Comparison of ENCODE assay signal across 8 mouse cellular contexts in genomic region chr2:153240701-153241235, GRCm38 (mm10). TPM values are rescaled to one million over a fixed set of nuclear protein-coding genes. Genes with fewer than 3 reads are reported as not detected.
DNase-seq lines count a peak whose midpoint lies in the region; ATAC-seq and TF ChIP-seq lines count a peak whose summit lies in the region.

No protein-coding gene starts in this region.

- H3K9ac ChIP-seq in forebrain, embryonic 12.5 days: peak overlapping the region; percentile 98
- H3K9ac ChIP-seq in kidney, embryonic 15.5 days: peak overlapping the region; percentile 100

- peak overlapping the region; percentile 99 for H3K4me3 ChIP-seq in gastrocnemius, adult 2 months
- H3K4me3 ChIP-seq in forebrain, embryonic 12.5 days (replicated peaks): peak overlapping the region; percentile 84
- H3K4me3 ChIP-seq in kidney, embryonic 15.5 days (replicated peaks): peak overlapping the region; percentile 99

- H3K4me2 ChIP-seq in forebrain, embryonic 12.5 days: peak overlapping the region; percentile 90
- H3K4me2 ChIP-seq in kidney, embryonic 15.5 days: peak overlapping the region; percentile 80

- WGBS in forebrain, embryonic 12.5 days: under 1% methylated on average over 33 of the region's 33 CpGs
- under 1% methylated on average over 22 of the region's 33 CpGs for WGBS in kidney, embryonic 15.5 days

- H3K36me3 ChIP-seq in forebrain, embryonic 12.5 days (replicated peaks): peaks cover 27% of the 10 kb centered on the region
- H3K36me3 ChIP-seq in kidney, embryonic 15.5 days: peaks cover 32% of the 10 kb centered on the region

- peak; percentile 42 for ATAC-seq in forebrain, embryonic 12.5 days (ENCODE audit: low FRiP score)
- peak; percentile 74 for ATAC-seq in kidney, embryonic 15.5 days (replicated peaks; ENCODE audit: low FRiP score)
- ATAC-seq in megakaryocyte progenitor cell, adult 5-6 weeks (replicated peaks; ENCODE audit: poor library complexity): peak; percentile 56

- no peak for TF ChIP-seq CTCF in gastrocnemius, adult 2 months (IDR thresholded peaks at IDR 0.05)

- peak overlapping the region; percentile 93 for H3K27ac ChIP-seq in gastrocnemius, adult 2 months
- H3K27ac ChIP-seq in forebrain, embryonic 12.5 days: peak overlapping the region; percentile 88
- H3K27ac ChIP-seq in kidney, embryonic 15.5 days: peak overlapping the region; percentile 95

- H3K9me3 ChIP-seq in forebrain, embryonic 12.5 days: no peaks in the 10 kb centered on the region
- H3K9me3 ChIP-seq in kidney, embryonic 15.5 days (replicated peaks): no peaks in the 10 kb centered on the region

- H3K27me3 ChIP-seq in forebrain, embryonic 12.5 days: no peaks in the 10 kb centered on the region
- no peaks in the 10 kb centered on the region for H3K27me3 ChIP-seq in kidney, embryonic 15.5 days

- peaks cover 42% of the 10 kb centered on the region for H3K4me1 ChIP-seq in forebrain, embryonic 12.5 days
- peaks cover 50% of the 10 kb centered on the region for H3K4me1 ChIP-seq in kidney, embryonic 15.5 days

- intact Hi-C loops in gastrocnemius, adult 2 months (cut with DNase I): loop anchor here (5.0 kb wide), 3 partner anchors 52 to 107 kb away; partner anchors contain the start of genes Asxl1, Kif3b and Tm9sf4

- no peak for DNase-seq in gastrocnemius, adult 2 months
- DNase-seq in gastrocnemius, adult 8-10 months (ENCODE audit: low spot score in 2 of 2): no peak
- DNase-seq in R1 (ENCODE audit: low read depth, low spot score): peak; percentile 40
- peak; percentile 59 for DNase-seq in testis, postnatal 10 days (ENCODE audit: low spot score)
- no peak for DNase-seq in left cerebral cortex, adult 9 months (ENCODE audit: low spot score in 2 of 2)

RNA-seq across cellular contexts. Expression of gene Plagl2, which starts 0.5 kb away (rescaled TPM):
- total RNA-seq in gastrocnemius, adult 2 months (2021): 1 to 10 TPM; 2.5 to 2.8 TPM
- 1 to 10 TPM; 2.3 to 3.4 (median 3.0) TPM for total RNA-seq in gastrocnemius, adult 8-10 months (2022)
- 21.4 and 28.7 TPM in 2 replicates for polyA plus RNA-seq in forebrain, embryonic 12.5 days (2016; fragmentation: Nextera tagmentation; extraction: Ambion mirVana)
- 15.4 and 16.0 TPM in 2 replicates for polyA plus RNA-seq in kidney, embryonic 15.5 days (2015; fragmentation: Nextera tagmentation; extraction: Ambion mirVana)
- total RNA-seq in megakaryocyte progenitor cell, adult 5-6 weeks (2015): 42.3 and 45.4 TPM in 2 replicates
- 5.6 TPM in 2 replicates for total RNA-seq in megakaryocyte progenitor cell, adult 5-6 weeks (2017)

RNA-seq across cellular contexts. Expression of gene Pofut1, which starts 0.6 kb away (rescaled TPM):
- total RNA-seq in gastrocnemius, adult 2 months (2021): 10 to 100 TPM in 1 of 2 experiments, 1 to 10 TPM in 1; 7.6 to 13.2 TPM
- total RNA-seq in gastrocnemius, adult 8-10 months (2022): 10 to 100 TPM in 3 of 4 experiments, 1 to 10 TPM in 1; 9.2 to 12.3 (median 10.9) TPM
- polyA plus RNA-seq in forebrain, embryonic 12.5 days (2016; fragmentation: Nextera tagmentation; extraction: Ambion mirVana): 6.5 and 7.6 TPM in 2 replicates
- 6.4 and 7.0 TPM in 2 replicates for polyA plus RNA-seq in kidney, embryonic 15.5 days (2015; fragmentation: Nextera tagmentation; extraction: Ambion mirVana)
- 14.0 and 14.9 TPM in 2 replicates for total RNA-seq in megakaryocyte progenitor cell, adult 5-6 weeks (2015)
- total RNA-seq in megakaryocyte progenitor cell, adult 5-6 weeks (2017): 16.7 and 22.1 TPM in 2 replicates

RNA-seq across cellular contexts. Expression of gene Tspyl3, which starts 15.5 kb away (rescaled TPM):
- under 1 TPM; 0.38 to 0.59 TPM for total RNA-seq in gastrocnemius, adult 2 months (2021)
- under 1 TPM; 0.22 to 0.48 (median 0.37) TPM for total RNA-seq in gastrocnemius, adult 8-10 months (2022)
- polyA plus RNA-seq in forebrain, embryonic 12.5 days (2016; fragmentation: Nextera tagmentation; extraction: Ambion mirVana): 9.5 TPM in 2 replicates
- 10.3 and 12.2 TPM in 2 replicates for polyA plus RNA-seq in kidney, embryonic 15.5 days (2015; fragmentation: Nextera tagmentation; extraction: Ambion mirVana)
- 8.0 and 10.8 TPM in 2 replicates for total RNA-seq in megakaryocyte progenitor cell, adult 5-6 weeks (2015)
- total RNA-seq in megakaryocyte progenitor cell, adult 5-6 weeks (2017): 7.0 and 8.9 TPM in 2 replicates

RNA-seq across cellular contexts. Expression of gene Kif3b, which starts 50.4 kb away (rescaled TPM):
- 1 to 10 TPM; 3.6 to 4.3 TPM for total RNA-seq in gastrocnemius, adult 2 months (2021)
- 1 to 10 TPM; 3.0 to 3.7 (median 3.4) TPM for total RNA-seq in gastrocnemius, adult 8-10 months (2022)
- polyA plus RNA-seq in forebrain, embryonic 12.5 days (2016; fragmentation: Nextera tagmentation; extraction: Ambion mirVana): 11.4 and 11.9 TPM in 2 replicates
- 8.1 and 9.0 TPM in 2 replicates for polyA plus RNA-seq in kidney, embryonic 15.5 days (2015; fragmentation: Nextera tagmentation; extraction: Ambion mirVana)
- total RNA-seq in megakaryocyte progenitor cell, adult 5-6 weeks (2015): 3.6 and 5.5 TPM in 2 replicates
- total RNA-seq in megakaryocyte progenitor cell, adult 5-6 weeks (2017): 9.9 and 11.3 TPM in 2 replicates

Comparison
In these comparisons a context has a peak if more than half of its experiments do, and no peak if none do; other contexts are left out.
1. DNase-seq: peak in R1 (single experiment) and testis, postnatal 10 days (single experiment); none in gastrocnemius, adult 2 months (single experiment), gastrocnemius, adult 8-10 months (0 of 2) and left cerebral cortex, adult 9 months (0 of 2).
2. RNA of gene Tspyl3, which starts 15.5 kb away (total RNA-seq): 7.0 to 10.8 TPM in megakaryocyte progenitor cell, adult 5-6 weeks; 0.38 to 0.59 TPM in gastrocnemius, adult 2 months and 0.22 to 0.48 TPM in gastrocnemius, adult 8-10 months; every median in the first group is over 4 times any median in the second.
3. Peak in every context shown above with its lines, with median percentiles within 50 percentile points of each other: H3K27ac ChIP-seq, H3K4me3 ChIP-seq and ATAC-seq.